Mouse (Mus musculus): ENCODE results near the gene Gadd45a.

The Gadd45a gene

GRCm38 (mm10) chr6:67036837-67037628 lies at the start of gene Gadd45a:
TSS of gene Gadd45a (minus strand) at chr6:67037457.
- peak; percentile 96 to 99 for DNase-seq

GRCm38 (mm10) chr6:67085850-67086437 lies 48.7 kb upstream of the Gadd45a start:
- no peak for DNase-seq

GRCm38 (mm10) chr6:67084465-67084864 lies 47.2 kb upstream of the Gadd45a start:
- DNase-seq = no peak

- DNase-seq = no peak
These were observed 43.9 kb upstream of the Gadd45a start for GRCm38 (mm10) chr6:67081141-67081540.

- no peak for DNase-seq
These were observed 40.8 kb upstream of the Gadd45a start for GRCm38 (mm10) chr6:67078076-67078475.

- DNase-seq = peak; percentile 41 to 54
These were observed 40.2 kb upstream of the Gadd45a start for GRCm38 (mm10) chr6:67077477-67077876.

- no peak for DNase-seq
These were observed 39.1 kb upstream of the Gadd45a start for GRCm38 (mm10) chr6:67076348-67076747.

- peak; percentile 41 to 49 for DNase-seq
These were observed 37.6 kb upstream of the Gadd45a start for GRCm38 (mm10) chr6:67074868-67075267.

GRCm38 (mm10) chr6:67073929-67074328 lies 36.7 kb upstream of the Gadd45a start:
- no peak for DNase-seq

- peak in 1 of 2 experiments; percentile 30 for DNase-seq
These were observed 36.2 kb upstream of the Gadd45a start for GRCm38 (mm10) chr6:67073446-67073845.

GRCm38 (mm10) chr6:67071615-67072014 lies 34.4 kb upstream of the Gadd45a start:
- DNase-seq = no peak

- no peak for DNase-seq
These were observed 32.6 kb upstream of the Gadd45a start for GRCm38 (mm10) chr6:67069800-67070315.

- peak in 1 of 2 experiments; percentile 51 for DNase-seq
These were observed 32.0 kb upstream of the Gadd45a start for GRCm38 (mm10) chr6:67069219-67069762.

GRCm38 (mm10) chr6:67060057-67060456 lies 22.8 kb upstream of the Gadd45a start:
- DNase-seq = no peak

GRCm38 (mm10) chr6:67057991-67058696 lies 20.9 kb upstream of the Gadd45a start:
- DNase-seq = no peak

- no peak for DNase-seq
These were observed 20.3 kb upstream of the Gadd45a start for GRCm38 (mm10) chr6:67057574-67057973.

GRCm38 (mm10) chr6:67056889-67057564 lies 19.8 kb upstream of the Gadd45a start:
- no peak for DNase-seq

GRCm38 (mm10) chr6:67056108-67056888 lies 19.0 kb upstream of the Gadd45a start:
- DNase-seq = no peak

GRCm38 (mm10) chr6:67050063-67050462 lies 12.8 kb upstream of the Gadd45a start:
- no peak for DNase-seq

GRCm38 (mm10) chr6:67049695-67050038 lies 12.4 kb upstream of the Gadd45a start:
- no peak for DNase-seq

- no peak for DNase-seq
These were observed 11.8 kb upstream of the Gadd45a start for GRCm38 (mm10) chr6:67048880-67049694.

Data from kidney, postnatal 36 days (tissue).